Mouse (Mus musculus): ENCODE data around the gene Sox12. TPM values are rescaled to one million over a fixed set of nuclear protein-coding genes. Genes with fewer than 3 reads are reported as not detected.
"Not testable (repeated sequence)": the region's sequence is repeated elsewhere in the genome, so short reads cannot be mapped to it uniquely, and the experiment has no call there.

The Sox12 gene
- polyA plus RNA-seq (2017; shearing (Covaris generic)): under 1 TPM; 0.32 to 0.73 TPM

DNA sequence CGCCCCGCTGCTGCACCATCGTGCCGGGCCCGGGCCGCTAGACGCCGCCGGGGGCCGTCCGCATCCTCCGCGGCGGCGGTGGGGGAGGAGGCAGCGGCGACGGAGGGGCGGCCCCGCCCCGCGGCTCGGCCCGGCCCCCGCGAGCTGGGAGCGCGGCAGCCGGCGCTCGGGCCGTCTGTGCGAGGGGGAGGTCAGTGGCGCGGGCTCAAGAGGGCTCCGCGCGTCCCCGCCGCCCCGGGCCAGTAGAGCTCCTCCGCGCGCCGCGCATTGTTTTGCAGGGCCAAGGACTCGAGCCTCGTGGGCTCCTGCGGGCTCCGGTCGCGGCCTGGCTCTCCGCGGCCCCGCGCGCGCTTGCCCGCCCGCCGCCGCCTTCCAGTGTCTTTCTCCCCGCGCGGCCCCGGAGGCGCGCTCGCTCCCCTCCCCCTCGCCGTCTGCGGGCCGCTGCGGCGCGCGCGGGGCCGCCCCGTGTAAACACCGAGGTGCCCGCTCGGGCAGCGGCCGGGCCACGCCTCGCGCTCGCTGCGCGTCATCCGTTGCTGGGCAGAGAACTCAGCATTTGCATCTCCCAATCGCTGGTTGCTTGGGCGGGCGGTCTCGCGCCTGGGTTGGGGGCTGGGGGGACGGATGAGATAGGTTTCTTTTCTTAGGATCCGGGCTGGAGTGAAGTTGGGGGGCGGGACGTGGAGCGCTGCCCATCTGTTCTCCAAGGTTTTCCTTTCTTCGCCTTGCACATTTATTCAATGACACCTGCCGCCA is at the start of gene Sox12:
TSS of gene Sox12 (minus strand) at position 384 of the 756 bp plus-strand sequence.
- ATAC-seq: peak; percentile 71

DNA sequence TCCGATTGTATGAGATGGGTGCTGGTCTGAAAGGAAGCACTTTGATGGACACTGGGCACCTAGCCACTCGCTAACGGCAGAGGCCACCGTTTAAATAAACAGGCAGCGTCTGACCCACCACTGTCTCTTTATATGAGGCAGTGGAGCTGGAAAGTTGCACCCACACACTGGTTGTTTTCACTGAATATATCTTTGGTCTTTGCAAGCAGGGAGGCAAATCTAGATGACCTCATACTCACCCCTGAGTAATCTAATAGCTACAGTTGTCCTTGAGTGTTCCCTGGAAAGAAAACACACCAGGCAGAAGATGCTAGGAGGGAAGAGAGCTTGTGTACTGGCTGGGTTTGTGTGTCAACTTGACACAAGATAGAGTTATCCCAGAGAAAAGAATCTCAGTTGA is 49.6 kb upstream of the Sox12 start:
- ATAC-seq: no peak

DNA sequence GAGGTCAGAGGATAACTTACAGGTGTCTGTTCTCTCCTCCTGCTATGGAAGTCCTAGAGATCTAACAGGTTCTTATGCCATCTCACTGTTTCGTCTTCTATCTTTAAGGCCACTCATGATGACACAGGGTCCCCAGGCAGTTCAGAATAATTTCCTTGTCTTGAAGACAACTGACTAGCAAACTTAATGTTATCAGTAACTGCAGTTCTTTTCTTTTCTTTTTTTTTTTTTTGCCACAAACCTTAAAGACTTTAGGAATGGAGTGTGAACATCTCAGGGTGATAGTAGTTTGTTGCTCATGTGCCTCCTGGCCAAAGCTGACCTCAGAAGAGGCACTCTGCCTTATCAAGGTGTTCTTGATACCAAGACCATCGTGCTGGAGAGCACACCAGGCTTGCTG is 48.8 kb upstream of the Sox12 start:
- no peak for ATAC-seq

DNA sequence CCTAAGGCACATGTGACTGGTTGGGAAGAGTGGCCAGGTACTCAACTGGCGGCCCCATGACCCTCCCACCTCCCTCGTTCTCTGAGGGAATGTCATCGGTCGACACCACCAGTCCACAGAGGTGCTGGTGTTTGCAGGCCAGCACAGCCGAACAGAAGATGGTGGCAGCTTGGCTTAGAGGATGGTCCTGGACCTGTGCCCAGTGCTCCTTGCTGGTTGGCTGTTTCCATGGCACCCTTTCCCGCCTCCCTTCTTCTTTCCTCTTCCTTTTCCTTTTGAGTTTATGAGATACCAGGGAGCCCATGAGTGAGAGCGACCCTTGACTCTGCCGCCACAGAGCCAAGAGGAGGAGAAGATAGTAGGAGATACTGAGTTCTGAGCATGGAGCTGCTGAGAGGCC is 45.4 kb upstream of the Sox12 start:
- no peak for ATAC-seq

DNA sequence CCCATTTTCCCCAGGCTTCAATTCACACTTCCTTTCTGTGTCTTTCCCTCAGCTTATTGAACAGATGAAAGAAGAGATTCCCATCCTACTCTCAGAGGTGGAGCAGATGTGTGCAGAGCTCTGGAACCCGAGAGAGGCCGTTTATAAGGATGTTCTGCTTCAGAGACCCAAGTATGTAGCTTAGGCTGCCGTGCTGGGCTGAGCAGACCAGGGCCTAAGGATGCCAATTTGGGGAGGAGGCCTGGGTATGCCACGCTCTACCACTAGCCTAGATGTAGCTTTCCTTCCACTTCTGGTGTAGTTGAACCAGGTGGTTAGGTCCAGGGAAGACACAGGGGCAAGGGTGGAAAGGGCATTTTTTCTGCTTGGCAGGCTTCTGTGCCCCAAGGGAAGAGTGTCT is 44.5 kb upstream of the Sox12 start:
- no peak for ATAC-seq

DNA sequence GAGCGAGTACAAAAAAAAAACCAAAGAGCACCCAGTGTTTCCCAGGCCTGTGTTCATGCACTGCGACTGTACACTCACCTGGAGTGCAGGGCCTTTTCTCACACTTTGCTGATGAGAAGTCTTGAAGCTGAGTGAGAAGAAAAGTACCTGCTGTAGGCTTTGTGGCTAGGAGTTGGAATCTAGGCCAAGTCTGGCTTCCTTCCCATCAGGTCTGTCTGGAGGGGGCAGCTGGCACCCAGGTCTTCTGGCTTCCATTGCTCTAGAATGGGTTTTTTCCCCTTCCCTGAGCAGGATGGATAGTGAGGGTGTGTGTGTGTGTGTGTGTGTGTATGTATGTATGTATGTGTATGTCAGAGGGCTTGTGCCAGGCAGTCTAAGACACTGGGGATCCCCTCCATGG is 42.0 kb upstream of the Sox12 start:
- ATAC-seq: no peak

DNA sequence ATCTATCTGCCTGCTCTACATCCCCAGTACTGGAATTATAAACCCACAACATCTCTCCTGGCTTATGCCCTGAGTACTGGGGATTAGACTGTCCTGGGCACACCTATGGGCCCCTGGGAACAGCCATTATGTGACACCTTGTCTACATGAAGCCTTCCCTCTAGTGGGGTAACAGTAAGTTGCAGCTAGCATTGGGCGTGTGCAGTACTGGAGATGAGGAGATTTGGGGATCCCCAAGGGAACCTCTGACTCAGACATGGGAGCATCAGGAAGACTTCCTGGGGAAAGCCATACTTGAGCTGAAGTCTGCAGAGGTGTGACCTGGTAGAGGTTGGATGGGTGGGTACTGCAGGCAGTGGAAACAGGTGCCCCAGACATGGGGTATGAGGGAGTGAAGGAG is 41.1 kb upstream of the Sox12 start:
- ATAC-seq: no peak

DNA sequence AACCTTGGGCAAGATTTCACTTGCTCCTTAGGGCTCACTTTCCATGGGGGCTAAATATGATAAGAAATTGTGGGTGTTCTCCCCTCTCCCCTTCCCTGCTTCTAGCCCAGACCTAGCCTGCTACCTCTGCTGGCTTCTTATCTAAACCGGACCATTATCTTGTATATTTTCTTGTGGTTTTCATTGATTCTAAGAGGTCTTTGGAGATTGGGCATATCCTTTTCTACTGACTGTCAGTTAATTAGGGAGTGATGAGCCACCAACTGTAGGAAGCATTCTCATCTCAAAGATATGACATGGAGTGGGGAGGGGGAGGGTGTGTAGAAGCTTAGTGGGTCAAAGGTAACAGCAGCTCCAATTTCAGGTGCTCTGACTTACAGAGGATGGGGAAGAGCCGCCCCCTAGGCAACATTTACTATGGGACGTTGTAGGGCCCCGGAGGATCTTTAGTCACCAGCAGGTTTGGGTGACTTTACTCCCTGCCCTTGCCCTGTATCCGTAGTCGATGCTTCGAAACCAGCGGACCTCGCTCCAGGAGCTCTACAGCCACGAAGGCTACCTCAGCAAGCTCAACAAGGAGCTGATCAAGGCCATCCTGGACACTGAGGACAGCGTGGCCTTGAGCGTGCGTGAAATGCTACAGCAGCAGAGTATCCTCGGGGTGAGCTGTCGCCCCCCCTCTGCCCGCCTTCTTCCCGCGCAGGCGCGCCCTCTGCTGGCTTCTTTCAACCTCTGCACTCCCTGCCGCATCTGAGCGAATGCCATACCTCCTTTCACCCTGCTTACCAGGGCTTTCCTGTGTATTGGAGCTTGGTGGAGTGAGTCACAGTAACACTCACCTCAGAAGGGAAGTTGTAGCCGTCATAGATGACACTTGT is 39.4 kb upstream of the Sox12 start:
- ATAC-seq: peak; percentile 99

DNA sequence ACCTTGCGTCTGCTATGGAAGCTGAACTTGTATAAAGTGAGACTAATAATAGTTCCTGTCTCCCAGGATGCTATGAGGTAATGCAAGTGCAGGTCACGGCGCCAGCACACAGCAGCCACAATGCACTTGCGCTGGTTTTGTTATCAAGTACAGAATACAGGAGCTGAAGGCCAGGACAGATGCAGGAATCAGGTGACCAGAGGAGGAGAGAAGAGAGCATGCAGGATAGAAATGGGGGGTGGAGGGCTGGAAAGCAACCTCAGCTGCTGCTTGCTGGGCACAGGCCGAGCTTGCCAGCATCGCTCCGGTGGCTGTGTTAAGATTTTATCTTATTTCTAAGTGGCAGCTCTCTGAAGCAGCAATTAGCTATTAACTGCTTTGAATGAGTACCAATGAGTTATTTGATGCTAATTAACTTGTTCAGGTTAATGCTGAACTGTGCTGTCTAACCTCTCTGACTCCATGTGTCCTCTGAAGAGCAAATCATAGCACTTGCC is 38.6 kb upstream of the Sox12 start:
- no peak for ATAC-seq

DNA sequence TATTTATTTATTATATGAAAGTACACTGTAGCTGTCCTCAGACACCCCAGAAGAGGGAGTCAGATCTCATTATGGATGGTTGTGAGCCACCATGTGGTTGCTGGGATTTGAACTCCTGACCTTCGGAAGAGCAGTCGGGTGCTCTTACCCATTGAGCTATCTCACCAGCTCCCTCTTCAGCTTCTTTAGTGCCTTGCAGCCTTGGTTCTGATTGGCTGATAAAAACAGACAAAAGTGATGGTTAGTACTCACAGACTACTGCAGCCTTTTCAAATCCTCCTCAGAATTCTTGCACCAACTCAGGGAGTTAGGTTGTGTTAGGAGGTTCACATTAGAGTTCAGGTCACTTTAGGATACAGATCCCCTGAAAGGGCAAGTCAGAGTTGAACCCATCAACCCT is 30.6 kb upstream of the Sox12 start:
- ATAC-seq: not testable (repeated sequence)

DNA sequence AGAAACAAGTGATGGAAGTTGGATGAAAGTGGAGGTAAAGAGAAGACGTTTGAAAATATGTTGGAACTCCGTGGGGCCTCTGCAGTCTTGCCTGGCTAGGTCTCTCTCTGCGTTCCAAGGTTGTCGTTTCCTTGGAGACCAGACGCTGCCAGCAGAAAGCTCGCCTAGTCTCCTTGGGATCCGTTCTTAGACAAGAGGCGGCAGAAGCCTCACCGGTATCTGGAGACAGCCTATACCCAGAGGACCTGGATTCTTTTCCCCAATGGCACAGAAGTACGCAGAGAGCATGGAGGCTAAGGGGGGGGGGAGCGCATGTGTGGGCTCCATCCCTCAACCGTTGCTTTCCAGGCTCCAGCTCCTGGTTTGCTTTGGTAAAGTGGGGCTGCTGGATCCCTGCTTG is 29.6 kb upstream of the Sox12 start:
- no peak for ATAC-seq

DNA sequence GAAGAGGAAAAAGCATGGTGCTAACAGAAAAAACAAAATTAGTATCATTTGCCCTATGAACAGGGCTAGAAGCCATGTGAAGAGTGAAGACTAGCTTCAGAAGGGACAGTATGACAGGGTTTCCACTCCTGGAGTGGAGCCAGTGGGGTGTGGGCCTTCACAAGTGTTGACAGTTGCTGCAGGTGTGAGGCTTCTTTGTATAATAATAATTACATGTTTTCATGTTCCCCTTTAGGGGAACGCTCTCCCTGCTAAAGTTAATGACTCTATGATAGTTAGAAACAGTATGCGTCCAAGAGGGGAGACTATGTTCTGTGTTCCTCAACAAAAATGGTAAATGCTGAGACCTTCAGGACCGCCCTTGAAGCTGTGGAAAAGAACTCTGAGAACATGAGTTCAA is 17.9 kb upstream of the Sox12 start:
- no peak for ATAC-seq

DNA sequence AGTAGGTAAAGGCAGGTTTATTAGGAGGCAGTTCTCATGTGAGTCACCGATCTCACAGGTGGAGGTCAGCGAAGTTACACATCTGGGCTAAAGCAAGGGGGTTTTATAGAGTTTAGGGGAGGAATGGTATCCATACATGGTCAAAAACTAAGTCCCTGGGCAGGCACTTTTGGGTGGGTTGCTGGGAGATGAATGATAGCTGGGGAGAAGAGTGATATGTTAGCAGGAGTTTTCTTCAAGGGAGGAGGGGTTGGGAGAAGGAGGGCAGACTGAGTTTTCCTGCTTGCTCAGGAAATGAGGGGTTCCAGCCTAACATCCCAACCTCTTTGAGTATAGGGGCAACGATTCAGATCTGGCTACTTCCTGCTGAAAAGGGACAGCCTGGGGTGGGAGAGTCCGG is 17.4 kb upstream of the Sox12 start, which contains the start of gene 6820408C15Rik:
TSS of gene 6820408C15Rik (plus strand) at position 301 of the 400 bp plus-strand sequence.
- ATAC-seq: no peak

DNA sequence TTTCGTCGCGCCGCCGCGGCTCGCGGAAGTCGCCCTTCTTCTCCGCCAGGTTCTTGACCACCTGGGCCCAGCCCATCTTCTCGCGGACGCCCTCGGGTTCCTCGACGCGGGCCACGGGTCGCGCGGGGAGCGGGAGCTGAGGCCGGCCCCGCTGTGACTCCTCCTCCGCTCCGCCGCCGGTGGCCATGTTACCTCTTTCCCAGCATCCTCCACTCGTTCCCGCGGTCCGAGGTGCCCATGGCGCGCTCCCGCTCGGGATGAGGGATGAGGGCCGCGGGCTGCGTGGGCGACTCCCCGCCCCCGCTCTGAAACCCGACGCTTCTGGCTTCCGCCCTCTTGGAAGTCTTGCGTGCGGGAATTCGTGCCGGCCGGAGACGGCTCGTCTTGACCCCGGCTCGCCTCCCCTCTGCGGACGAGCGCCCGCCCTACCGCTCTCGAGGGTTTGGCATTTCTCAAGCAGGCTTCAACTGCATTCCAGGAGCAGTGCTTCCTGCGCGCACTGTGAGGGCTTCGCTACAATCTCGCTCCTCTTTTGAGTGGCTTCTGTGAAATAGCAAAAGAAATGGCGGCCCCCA is 16.8 kb upstream of the Sox12 start, which contains the start of gene Zcchc3:
TSS of gene Zcchc3 (minus strand) at position 437 of the 575 bp plus-strand sequence.
- peak; percentile 81 for ATAC-seq

DNA sequence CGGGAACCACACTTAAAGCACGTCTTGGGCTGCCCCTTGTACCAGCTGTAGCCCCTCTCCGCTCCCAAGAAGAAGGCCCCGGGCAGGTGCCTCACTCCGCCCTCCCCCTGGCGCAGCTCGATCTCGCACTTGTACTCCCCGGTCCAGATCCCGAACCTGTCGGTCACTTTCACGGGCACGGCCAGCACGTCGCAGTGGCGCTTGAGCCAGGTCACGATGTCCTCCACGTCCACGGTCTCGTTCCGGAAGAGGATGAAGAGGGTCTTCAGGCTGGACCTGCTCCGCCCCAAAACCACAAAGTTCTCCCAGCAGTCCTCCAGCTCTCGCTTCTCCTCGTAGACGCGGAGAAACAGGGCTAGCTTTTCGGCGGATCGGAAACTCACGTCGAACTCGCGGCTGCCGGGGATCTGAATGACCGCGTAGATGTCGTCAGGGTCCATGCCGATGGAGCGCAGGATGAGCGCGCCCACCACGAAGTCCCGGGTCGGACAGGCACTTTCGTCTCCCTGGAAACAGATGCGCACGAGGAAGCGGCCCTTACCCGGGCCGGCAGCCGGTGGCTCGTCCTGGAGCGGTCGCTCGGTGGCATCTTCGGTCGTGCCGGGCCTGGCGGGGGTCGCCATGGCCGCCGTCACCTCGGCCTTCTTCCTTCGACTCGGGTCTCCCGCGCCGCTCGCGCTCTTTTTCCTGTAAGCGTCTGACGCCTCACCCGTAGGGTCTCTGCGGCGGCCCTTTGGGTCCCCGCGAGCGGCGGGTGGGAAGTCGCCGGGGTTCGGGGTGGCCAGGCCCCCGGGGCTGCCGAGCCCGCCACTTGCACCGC is 16.1 kb upstream of the Sox12 start:
- peak; percentile 42 for ATAC-seq

DNA sequence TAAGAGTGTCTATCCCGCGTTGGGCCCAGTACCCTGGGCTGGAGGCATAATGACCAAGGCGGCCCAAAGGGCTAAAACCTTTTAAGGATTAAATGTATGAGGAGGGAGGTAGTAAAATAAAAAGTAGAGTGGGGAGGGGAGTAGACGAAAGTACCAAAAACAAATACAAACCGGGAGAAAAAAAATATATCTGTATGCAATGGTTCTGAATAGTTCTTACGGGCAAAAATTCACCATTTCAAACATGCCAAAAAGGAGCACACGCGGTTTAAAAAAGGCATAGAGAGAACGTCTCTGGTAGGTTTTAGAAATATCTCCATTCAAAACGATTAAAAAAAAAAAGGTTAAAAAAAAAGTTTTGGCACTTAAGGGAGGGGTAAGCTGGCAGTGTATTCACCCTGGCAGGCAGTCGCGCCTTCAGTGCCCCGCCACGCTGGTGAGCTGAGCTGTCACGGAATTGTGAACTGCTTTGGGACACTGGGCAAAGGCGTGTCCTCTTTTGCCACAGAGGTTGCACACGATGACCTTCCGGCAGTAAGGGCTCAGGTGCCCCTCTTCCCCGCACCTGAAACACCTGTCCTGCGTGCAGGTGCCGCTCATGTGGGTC is 15.4 kb upstream of the Sox12 start:
- no peak for ATAC-seq

DNA sequence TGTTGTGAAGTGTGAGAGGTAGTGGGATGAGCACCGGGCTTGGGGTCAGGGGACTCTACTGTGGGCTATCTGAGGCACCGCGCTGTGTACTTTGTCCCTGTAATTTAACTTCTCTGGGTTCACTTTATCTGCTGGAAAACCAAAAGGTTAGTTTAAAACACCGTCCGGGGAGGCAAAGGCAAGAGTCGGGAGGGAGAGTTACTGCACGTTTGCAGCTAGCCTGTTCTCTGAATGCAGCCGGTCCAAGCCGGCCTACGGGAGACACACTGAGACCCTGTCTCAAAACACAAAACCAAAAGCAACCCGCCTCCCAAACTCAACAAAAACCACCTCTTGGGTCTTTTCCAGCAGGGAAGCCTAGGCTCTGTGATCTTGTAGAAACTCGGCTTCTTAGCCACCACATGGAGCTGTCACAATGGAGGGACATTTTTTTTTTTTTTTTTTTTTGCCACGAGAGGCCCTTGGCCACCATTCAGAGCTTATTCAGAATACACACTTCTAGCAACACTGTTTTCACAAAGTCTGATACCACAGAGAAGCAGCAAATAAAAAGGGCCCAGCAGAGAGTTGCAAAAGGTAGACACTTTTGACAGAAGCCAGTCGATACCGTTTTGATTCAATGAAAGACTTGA is 14.8 kb upstream of the Sox12 start:
- ATAC-seq: no peak

DNA sequence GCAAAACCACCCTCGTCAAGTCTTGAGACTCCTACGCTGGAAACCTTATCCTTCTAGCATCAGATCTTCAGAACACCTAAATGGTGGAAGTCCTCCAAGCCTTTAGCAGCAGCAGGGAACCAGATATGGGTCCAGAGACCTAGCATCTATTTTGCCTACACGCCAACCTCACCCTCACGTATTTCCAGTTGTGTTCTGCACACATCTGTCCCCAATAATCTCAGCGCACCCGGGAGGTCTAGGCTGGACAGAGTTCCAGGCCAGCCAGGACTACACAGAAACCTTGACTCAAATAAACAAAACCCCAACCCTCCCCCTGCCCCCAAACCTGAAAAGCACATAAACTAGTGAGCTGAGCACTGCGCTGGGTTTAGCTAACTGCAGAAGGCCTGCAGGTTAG is 13.6 kb upstream of the Sox12 start:
- no peak for ATAC-seq

DNA sequence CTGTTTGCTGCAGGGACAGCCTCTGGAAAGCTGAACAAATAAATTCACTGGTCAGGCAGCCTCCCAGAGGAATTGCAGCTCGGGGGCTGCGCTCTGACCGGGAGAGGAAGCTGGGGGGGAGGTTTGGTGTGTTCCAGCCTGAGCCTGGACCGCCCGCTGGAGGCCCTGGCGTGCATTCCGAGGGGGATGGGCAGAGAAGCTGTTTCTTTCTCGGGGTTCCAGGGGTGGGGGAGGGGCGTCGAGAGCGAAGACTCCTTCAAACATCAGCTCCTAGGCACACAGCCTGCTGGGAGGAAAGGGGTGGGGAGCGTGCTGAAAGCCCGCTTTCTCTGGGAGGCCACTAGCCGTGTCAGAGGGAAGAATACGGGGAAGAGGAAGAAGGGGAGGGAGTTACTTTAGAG is 13.1 kb upstream of the Sox12 start:
- no peak for ATAC-seq

DNA sequence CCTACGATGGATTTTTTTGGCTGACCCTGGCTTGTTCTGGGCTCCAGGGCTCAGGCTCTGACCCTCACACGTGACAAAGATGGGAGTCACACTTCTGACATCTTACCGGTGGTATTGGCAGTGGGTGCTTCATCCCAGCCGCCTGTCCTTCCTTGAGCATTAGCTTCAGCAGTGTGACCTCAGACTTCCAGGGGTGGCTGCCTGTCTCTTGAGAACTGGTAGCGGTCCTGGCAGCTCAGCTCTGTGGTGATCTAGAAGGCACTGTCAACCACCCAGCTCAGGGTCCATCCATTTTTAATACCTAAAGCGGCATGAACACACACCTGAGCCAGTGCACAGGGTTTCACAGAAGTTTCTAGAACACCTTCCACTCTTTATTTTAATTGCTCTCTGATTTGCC is 11.9 kb upstream of the Sox12 start:
- ATAC-seq: no peak

DNA sequence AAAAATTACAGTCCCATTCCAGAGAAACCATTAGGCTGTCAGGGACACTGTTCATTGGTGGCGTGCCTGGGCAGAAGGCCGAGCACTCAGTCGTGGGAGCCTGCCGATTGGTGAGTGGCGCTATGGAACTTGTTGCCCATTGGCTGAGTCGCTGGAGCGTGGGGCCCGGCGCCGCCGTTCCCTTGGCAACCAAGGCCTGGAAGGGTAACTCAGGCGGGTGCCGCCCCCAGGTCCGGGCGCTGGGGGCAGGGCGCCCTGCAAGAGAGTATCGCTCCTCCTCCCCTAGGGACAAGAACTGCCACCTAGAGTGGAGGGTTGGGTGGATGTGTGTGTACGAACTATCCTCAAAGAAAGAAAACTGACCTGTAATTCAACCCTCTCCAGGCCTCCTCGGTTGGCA is 8.3 kb upstream of the Sox12 start:
- ATAC-seq: peak; percentile 98
